Mouse (Mus musculus): Measurements from ENCODE around the gene Sugct. TPM values are rescaled to one million over a fixed set of nuclear protein-coding genes. Genes with fewer than 3 reads are reported as not detected.

The Sugct gene
- polyA plus RNA-seq, 2 experiments, result 2.4 to 3.6 TPM

GRCm38 (mm10) chr13:16921305-16921704 is 774.0 kb downstream of the Sugct start:
- TF ChIP-seq POLR2A (IDR thresholded peaks at IDR 0.05; ENCODE audit: borderline replicate concordance, extremely low read depth, insufficient read depth, insufficient read length), result no peak
- ATAC-seq (ENCODE audit: low FRiP score, low read depth) (no peak), DNase-seq (ENCODE audit: low spot score) (no peak)
- Histone ChIP-seq H3K9me3 (ENCODE audit: control insufficient read depth, low read length) (no peaks in the 10 kb centered on the region), H3K27me3 (ENCODE audit: control insufficient read depth, insufficient read depth, low read length) (no peaks in the 10 kb centered on the region), H3K4me3 (replicated peaks; ENCODE audit: low read length) (no peak overlapping the region), H3K9ac (ENCODE audit: low read depth, low read length, severe bottlenecking) (no peak overlapping the region), H3K27ac (replicated peaks; ENCODE audit: low read depth, low read length) (no peak overlapping the region), H3K36me3 (ENCODE audit: control insufficient read depth, insufficient read depth, low read length) (no peaks in the 10 kb centered on the region), H3K4me2 (replicated peaks; ENCODE audit: low read depth, low read length, severe bottlenecking) (no peak overlapping the region), H3K4me1 (ENCODE audit: control insufficient read depth, insufficient read depth, low read length) (no peaks in the 10 kb centered on the region)
- WGBS, result 43% methylated on average over 4 of the region's 4 CpGs

GRCm38 (mm10) chr13:16915697-16916096 is 779.7 kb downstream of the Sugct start:
- no peaks in the 10 kb centered on the region for H3K9me3 ChIP-seq (ENCODE audit: control insufficient read depth, low read length)
- no peaks in the 10 kb centered on the region for H3K36me3 ChIP-seq (ENCODE audit: control insufficient read depth, insufficient read depth, low read length)
- no peak overlapping the region for H3K9ac ChIP-seq (ENCODE audit: low read depth, low read length, severe bottlenecking)
- H3K27me3 ChIP-seq (ENCODE audit: control insufficient read depth, insufficient read depth, low read length), result no peaks in the 10 kb centered on the region
- no peak for TF ChIP-seq POLR2A (IDR thresholded peaks at IDR 0.05; ENCODE audit: borderline replicate concordance, extremely low read depth, insufficient read depth, insufficient read length)
- H3K4me2 ChIP-seq (replicated peaks; ENCODE audit: low read depth, low read length, severe bottlenecking), result no peak overlapping the region
- no peaks in the 10 kb centered on the region for H3K4me1 ChIP-seq (ENCODE audit: control insufficient read depth, insufficient read depth, low read length)
- ATAC-seq (ENCODE audit: low FRiP score, low read depth), result no peak
- H3K27ac ChIP-seq (replicated peaks; ENCODE audit: low read depth, low read length), result no peak overlapping the region
- DNase-seq (ENCODE audit: low spot score), result no peak
- H3K4me3 ChIP-seq (replicated peaks; ENCODE audit: low read length), result no peak overlapping the region

GRCm38 (mm10) chr13:16912214-16912613 is 783.1 kb downstream of the Sugct start:
- ATAC-seq (ENCODE audit: low FRiP score, low read depth) (no peak), DNase-seq (ENCODE audit: low spot score) (no peak)
- Histone ChIP-seq H3K9ac (ENCODE audit: low read depth, low read length, severe bottlenecking) (no peak overlapping the region), H3K36me3 (ENCODE audit: control insufficient read depth, insufficient read depth, low read length) (no peaks in the 10 kb centered on the region), H3K4me3 (replicated peaks; ENCODE audit: low read length) (no peak overlapping the region), H3K9me3 (ENCODE audit: control insufficient read depth, low read length) (no peaks in the 10 kb centered on the region), H3K4me2 (replicated peaks; ENCODE audit: low read depth, low read length, severe bottlenecking) (no peak overlapping the region), H3K27me3 (ENCODE audit: control insufficient read depth, insufficient read depth, low read length) (no peaks in the 10 kb centered on the region), H3K4me1 (ENCODE audit: control insufficient read depth, insufficient read depth, low read length) (no peaks in the 10 kb centered on the region), H3K27ac (replicated peaks; ENCODE audit: low read depth, low read length) (no peak overlapping the region)
- no peak for TF ChIP-seq POLR2A (IDR thresholded peaks at IDR 0.05; ENCODE audit: borderline replicate concordance, extremely low read depth, insufficient read depth, insufficient read length)

- Histone ChIP-seq H3K36me3 (ENCODE audit: control insufficient read depth, insufficient read depth, low read length) (no peaks in the 10 kb centered on the region), H3K4me3 (replicated peaks; ENCODE audit: low read length) (no peak overlapping the region), H3K4me2 (replicated peaks; ENCODE audit: low read depth, low read length, severe bottlenecking) (no peak overlapping the region), H3K4me1 (ENCODE audit: control insufficient read depth, insufficient read depth, low read length) (no peaks in the 10 kb centered on the region), H3K9me3 (ENCODE audit: control insufficient read depth, low read length) (no peaks in the 10 kb centered on the region), H3K9ac (ENCODE audit: low read depth, low read length, severe bottlenecking) (no peak overlapping the region), H3K27me3 (ENCODE audit: control insufficient read depth, insufficient read depth, low read length) (no peaks in the 10 kb centered on the region), H3K27ac (replicated peaks; ENCODE audit: low read depth, low read length) (no peak overlapping the region)
- 76% methylated on average over 1 of the region's 1 CpGs for WGBS
- DNase-seq (ENCODE audit: low spot score) (peak; percentile 47), ATAC-seq (ENCODE audit: low FRiP score, low read depth) (peak; percentile 84)
- TF ChIP-seq POLR2A (IDR thresholded peaks at IDR 0.05; ENCODE audit: borderline replicate concordance, extremely low read depth, insufficient read depth, insufficient read length), result no peak
Observed at GRCm38 (mm10) chr13:16906974-16907373, 788.4 kb downstream of the Sugct start.

GRCm38 (mm10) chr13:16901424-16901823 is 793.9 kb downstream of the Sugct start:
- no peak overlapping the region for H3K4me3 ChIP-seq (replicated peaks; ENCODE audit: low read length)
- 93% methylated on average over 4 of the region's 4 CpGs for WGBS
- DNase-seq (ENCODE audit: low spot score), result no peak
- no peaks in the 10 kb centered on the region for H3K36me3 ChIP-seq (ENCODE audit: control insufficient read depth, insufficient read depth, low read length)
- H3K4me2 ChIP-seq (replicated peaks; ENCODE audit: low read depth, low read length, severe bottlenecking), result no peak overlapping the region
- no peaks in the 10 kb centered on the region for H3K9me3 ChIP-seq (ENCODE audit: control insufficient read depth, low read length)
- no peak overlapping the region for H3K9ac ChIP-seq (ENCODE audit: low read depth, low read length, severe bottlenecking)
- no peaks in the 10 kb centered on the region for H3K27me3 ChIP-seq (ENCODE audit: control insufficient read depth, insufficient read depth, low read length)
- no peak for ATAC-seq (ENCODE audit: low FRiP score, low read depth)
- no peaks in the 10 kb centered on the region for H3K4me1 ChIP-seq (ENCODE audit: control insufficient read depth, insufficient read depth, low read length)
- TF ChIP-seq POLR2A (IDR thresholded peaks at IDR 0.05; ENCODE audit: borderline replicate concordance, extremely low read depth, insufficient read depth, insufficient read length), result no peak
- no peak overlapping the region for H3K27ac ChIP-seq (replicated peaks; ENCODE audit: low read depth, low read length)
